Mouse (Mus musculus) c-Kit-positive CD71-negative TER-119-negative erythroid progenitor cells, embryonic 14.5 days (primary cell): ENCODE results near the gene Cldn14.
"Not testable (repeated sequence)": the region's sequence is repeated elsewhere in the genome, so short reads cannot be mapped to it uniquely, and the experiment has no call there.

ENCODE experiments used
- DNase-seq: peaks from one replicate; pipeline ENCODE4 v3.0.0-alpha.2; 2013; ENCODE audit warnings: low read depth

The Cldn14 gene

DNA sequence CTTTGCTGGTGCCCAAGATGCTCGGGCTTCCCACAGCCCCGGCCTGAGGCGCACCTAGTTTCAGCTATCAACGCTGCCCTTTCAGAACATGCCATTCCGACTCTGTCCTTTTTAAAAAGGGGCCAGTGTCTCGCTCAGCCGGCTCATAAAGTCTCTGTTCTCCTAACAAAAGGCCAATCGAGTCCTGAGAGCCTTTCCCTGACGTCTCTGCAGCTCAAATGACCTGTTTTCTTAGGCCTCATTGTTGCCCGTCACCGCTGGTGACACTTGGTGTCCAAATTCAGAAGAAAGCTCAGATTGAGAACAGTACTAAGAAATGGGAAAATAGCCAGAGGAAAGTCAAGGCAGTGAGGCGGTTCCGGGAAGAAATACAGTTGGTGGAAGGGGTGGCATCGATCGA, at the start of gene Cldn14:
Gene Cldn14, minus strand, starts transcription at position 101 of the 400 bp plus-strand sequence.
- DNase-seq = no peak

- DNase-seq = no peak
These were observed 46.9 kb upstream of the Cldn14 start for GRCm38 (mm10) chr16:94055576-94055975.

GRCm38 (mm10) chr16:94055176-94055575, 46.5 kb upstream of the Cldn14 start:
- DNase-seq = no peak

DNA sequence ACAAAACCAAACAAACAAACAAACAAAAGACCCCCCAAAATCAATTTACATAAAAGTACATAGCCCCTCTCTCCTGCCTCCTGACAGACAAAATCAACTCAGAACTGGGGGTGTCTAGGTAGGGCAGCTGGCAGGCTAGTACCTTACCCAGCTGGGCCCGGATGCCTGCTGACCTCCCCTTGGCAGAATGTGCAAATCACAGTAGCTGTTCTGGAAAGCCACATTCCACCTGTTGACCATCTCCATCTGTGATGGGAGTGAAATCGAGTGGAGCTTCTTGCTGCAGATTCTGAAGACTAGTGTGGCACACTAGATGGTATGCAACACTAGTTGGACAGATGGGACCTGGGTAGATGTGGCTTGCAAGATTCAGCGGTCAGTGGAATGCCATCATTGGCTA, 41.7 kb upstream of the Cldn14 start:
- DNase-seq = no peak

- no peak for DNase-seq
These were observed 36.4 kb upstream of the Cldn14 start for GRCm38 (mm10) chr16:94044996-94045395.

DNA sequence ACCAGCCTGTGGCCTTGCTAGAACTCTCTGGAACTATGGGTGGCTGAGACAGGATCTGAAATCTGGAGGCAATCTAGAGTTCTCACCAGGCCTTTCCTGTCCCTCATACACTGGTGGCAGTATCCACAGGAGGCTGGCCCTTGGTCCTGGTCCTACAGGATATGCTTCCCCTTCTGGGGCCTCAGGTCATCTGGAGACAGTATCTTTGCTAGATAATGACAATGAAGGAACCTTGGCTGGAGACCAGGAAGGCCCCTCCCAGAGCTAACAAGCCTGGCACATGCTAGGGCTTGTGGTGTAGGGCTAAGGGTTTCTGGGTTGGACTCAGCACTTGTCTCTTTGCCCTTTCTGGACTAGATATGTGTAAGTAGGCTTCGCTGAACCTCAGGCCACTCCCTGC, 35.2 kb upstream of the Cldn14 start:
- DNase-seq = no peak

DNA sequence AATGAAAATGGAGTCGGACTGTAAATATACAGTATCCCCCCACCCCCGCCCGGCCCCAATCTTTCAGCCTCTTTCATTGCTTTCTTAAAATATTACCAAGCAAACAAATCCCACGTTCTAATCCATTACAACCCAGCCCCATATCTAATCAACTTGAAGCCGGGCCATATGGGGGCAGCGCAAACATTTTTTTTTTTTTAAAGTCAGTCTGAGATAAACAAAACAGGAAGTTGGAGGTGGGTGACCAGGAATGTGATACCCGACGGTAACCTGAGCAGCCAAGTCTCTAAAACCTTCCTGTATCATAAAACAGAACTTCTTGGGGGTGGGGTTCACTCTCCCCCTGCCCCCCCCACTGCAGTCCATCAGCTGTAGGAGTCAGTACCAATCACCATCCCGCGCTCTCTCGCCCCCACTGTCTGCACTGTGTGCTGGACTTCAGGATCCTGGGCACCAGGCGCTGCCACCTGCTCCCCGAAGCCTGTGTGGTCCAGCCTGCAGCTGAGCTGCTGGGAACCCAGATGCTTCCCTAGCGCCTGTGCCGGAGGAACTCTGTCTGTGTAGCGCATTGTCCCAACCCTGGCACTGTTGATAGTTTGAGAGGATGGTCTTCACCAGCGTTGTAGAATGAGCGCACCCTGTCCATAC, 32.6 kb upstream of the Cldn14 start:
- DNase-seq = no peak

- no peak for DNase-seq
These were observed 31.8 kb upstream of the Cldn14 start for GRCm38 (mm10) chr16:94040485-94040884.

DNA sequence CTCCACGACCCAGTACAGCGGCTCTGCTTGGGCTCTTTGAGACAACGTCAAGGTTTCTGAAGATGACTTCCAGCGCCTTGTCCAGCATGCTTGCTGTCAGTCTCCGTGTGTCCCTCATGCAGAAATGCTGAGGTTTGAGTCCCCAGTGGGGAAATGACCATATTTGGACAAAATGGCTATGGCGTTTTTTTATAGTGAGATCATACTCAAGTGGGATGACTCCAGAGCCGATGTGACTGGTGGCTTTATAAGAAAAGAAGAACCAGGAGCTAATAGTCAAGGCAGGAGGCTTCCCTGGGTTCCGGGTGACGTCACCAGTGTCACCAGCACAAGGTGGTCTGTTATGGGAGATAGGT, 30.3 kb upstream of the Cldn14 start:
- no peak for DNase-seq

GRCm38 (mm10) chr16:94038272-94038985, 29.8 kb upstream of the Cldn14 start:
- peak; percentile 56 for DNase-seq

DNA sequence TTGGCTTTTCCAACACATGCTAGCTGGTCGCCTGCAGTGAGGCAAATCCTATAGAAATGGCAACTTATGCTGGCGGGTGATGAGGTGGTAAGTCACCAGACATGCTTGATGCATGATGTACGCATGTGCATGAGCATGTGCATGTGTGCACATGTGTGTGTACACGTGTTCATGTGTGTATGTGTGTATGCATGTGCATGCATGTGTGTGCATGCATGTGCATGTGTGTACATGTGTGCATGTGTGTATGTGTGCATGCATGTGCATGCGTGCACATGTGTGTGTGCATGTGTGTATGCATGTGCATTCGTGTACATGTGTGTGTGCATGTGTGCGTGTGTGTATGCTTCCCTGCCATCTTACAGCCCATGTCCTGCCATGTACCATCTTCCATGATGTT, 28.6 kb upstream of the Cldn14 start:
- DNase-seq = no peak

DNA sequence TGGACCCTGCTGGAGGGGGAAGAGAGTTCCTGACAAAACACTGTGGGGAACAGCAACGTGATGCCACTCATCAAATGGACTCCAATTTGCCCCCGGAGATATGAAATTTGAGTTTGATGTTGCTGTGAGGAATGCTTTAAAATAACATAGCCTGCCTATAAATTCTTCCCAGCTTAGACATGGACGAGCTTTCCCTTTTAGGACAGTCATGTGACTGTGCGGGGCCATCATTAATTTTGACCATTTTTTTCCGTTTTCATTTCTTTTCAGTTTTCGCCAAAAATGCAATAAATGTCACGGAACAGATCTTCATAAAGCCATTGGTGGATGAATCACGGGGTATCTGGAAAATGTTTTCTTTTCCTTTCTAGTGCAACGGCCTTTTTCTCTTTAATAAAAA, 25.5 kb upstream of the Cldn14 start:
- no peak for DNase-seq

GRCm38 (mm10) chr16:94032270-94032669, 23.6 kb upstream of the Cldn14 start:
- DNase-seq = no peak

GRCm38 (mm10) chr16:94023352-94024280, 15.0 kb upstream of the Cldn14 start:
- no peak for DNase-seq

DNA sequence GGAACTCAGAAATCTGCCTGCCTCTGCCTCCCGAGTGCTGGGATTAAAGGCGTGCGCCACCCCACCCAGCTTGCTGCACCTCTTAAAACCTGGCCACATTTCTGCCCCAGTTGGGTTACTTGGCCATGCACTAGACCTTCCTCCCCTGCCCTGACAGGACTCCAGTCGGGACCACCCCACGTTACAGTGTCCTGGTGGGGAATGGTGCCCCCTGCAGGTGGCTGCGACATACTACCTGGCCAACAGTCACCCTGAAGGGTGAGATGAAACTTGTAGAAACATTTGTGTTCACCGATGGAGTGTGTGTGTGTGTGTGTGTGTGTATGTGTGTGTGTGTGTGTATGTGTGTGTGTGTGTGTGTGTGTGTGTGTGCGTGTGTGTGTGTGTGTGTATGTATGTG, 11.1 kb upstream of the Cldn14 start:
- not testable (repeated sequence) for DNase-seq

DNA sequence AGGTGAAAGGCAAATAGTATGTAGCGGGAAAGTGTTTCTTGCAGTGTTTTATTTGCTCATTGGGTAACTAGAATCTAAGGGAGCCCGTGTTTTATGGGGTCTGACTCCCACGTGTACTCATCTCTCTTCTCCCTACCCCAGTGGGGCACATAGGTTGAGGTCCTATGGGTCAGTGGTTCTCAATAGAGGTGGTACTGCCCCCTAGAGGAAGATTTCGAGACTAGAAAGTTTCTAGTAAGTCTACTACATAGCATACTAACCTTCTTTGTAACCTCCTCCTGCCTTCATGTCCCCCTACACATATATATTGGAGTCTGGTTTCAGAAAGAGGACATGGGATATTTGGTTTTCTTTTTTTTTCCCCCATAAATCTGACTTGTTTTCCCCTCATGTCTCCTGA, 9.3 kb upstream of the Cldn14 start:
- no peak for DNase-seq

DNA sequence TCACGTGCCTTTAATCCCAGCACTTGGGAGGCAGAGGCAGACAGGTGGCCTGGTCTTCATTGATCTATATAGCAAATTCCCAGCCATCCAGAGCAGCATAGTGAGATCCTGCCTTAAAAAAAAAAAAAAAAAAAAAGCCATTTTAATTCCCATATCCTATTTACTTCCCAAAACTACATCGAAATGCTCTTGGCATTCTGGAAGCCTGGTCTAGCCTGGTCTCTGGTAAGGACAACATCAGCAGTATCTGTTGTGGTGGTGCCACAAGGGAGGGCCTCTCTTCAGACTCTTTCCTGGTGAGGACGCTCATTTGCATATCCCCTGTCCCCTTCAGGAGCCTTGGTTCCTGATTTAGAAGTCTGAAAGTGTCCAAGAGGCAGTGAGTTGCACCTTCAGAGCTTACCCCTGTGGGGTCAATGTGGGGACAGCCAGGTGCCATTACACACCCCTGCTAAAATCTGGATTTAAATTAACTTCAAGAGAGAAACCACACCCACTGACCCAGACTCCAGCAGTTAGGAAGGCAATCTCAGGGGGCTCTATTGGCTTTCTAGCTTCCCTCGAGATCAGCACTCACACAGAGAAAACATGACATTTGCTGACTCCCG, 6.0 kb upstream of the Cldn14 start:
- no peak for DNase-seq

- DNase-seq = not testable (repeated sequence)
These were observed 4.9 kb upstream of the Cldn14 start for GRCm38 (mm10) chr16:94013328-94014086.

GRCm38 (mm10) chr16:94011224-94011623, 2.6 kb upstream of the Cldn14 start:
- DNase-seq = no peak

- no peak for DNase-seq
These were observed 2.0 kb upstream of the Cldn14 start for GRCm38 (mm10) chr16:94010633-94011032.

DNA sequence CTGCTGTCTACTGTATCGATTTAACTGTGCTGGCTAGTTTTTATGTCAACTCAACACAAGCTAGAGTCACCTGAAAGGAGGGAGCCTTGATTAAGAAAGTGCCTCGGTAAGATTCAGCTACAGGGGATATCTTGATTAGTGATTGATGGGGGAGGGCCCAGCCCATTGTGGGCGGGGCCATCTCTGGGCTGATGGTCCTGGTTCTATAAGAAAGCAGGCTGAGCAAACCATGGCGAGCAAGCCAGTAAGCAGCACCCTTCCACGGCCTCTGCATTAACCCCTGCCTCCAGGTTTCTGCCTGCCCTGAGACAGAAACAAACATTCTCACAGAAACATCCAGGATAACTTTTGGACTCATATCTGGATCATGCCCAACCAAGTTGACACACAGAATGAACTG, 1.5 kb upstream of the Cldn14 start:
- no peak for DNase-seq

DNA sequence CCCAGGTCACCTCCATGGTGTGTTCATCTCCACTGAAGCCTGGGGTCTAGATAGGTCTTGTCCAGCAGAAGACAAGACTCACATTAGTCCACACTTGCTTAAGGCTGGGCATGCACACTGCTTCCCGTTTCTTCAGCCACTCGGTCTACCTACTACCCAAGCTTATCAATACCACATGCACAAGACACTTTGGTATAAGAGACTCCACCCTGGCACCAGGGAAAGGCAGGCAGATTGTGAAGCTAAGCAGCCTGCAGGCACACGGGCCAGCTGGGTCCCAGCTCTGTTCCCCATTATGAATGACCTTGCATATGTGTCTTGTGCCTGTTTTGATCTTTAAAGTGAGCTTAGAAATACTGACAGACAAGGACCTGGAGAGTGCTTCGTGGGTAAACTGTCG, 719 bp upstream of the Cldn14 start:
- DNase-seq = no peak
